In the genomic region with DNA sequence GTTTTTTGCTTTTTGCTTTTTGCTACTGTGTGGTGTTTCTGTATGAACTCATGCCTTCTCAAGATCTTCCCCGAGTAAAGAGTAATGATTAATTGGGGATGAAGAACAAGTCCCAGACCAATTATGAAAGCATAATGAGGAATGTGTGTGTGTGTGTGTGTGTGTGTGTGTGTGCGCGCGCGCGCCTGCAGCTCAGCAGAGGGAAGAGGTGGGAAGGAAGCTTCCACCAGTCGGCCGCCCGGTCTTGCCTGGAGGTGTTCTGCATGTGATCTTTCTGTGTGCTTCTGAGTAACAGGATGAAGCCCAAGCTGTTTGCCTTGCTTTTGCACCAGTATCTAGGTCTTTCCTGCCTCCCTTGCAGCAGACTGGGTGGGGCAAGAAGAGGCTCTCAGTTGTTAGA, we compare ENCODE assay signal across 18 mouse cellular contexts. TPM values are rescaled to one million over a fixed set of nuclear protein-coding genes. Genes with fewer than 3 reads are reported as not detected.
DNase-seq lines count a peak whose midpoint lies in the region; ATAC-seq and TF ChIP-seq lines count a peak whose summit lies in the region.
"Had no signal": no experiment of that assay in that cellular context is flagged by ENCODE, and none has a peak within 500 bp of the region (broad histone marks: within the 10 kb centered on the region; RNA-seq: fewer than 3 reads in every experiment).

No protein-coding gene starts in this region.

- no peak overlapping the region for H3K9ac ChIP-seq in hindbrain, postnatal 0 days (replicated peaks; ENCODE audit: low read length)
- no peak overlapping the region for H3K9ac ChIP-seq in kidney, embryonic 14.5 days (ENCODE audit: low read depth, low read length)
- H3K9ac ChIP-seq in ES-Bruce4 (ENCODE audit: low read depth, poor library complexity, severe bottlenecking), result no peak overlapping the region
- H3K9ac ChIP-seq: embryonic facial prominence, embryonic 15.5 days; heart, embryonic 12.5 days; hindbrain, embryonic 15.5 days had no signal

- no peaks in the 10 kb centered on the region for H3K9me3 ChIP-seq in hindbrain, postnatal 0 days (ENCODE audit: low read length)
- no peaks in the 10 kb centered on the region for H3K9me3 ChIP-seq in hindbrain, embryonic 10.5 days
- H3K9me3 ChIP-seq in kidney, embryonic 14.5 days (ENCODE audit: control insufficient read depth, low read length), result no peaks in the 10 kb centered on the region
- no peaks in the 10 kb centered on the region for H3K9me3 ChIP-seq in ES-Bruce4 (replicated peaks; ENCODE audit: control insufficient read depth, insufficient read depth, low read length, poor library complexity, severe bottlenecking)
- H3K9me3 ChIP-seq in embryonic facial prominence, embryonic 10.5 days, result no peaks in the 10 kb centered on the region
- H3K9me3 ChIP-seq: embryonic facial prominence, embryonic 15.5 days; forebrain, embryonic 10.5 days; heart, embryonic 12.5 days; hindbrain, embryonic 15.5 days had no signal

- no peak overlapping the region for H3K4me2 ChIP-seq in hindbrain, postnatal 0 days (ENCODE audit: low read depth, low read length)
- H3K4me2 ChIP-seq in kidney, embryonic 14.5 days (replicated peaks; ENCODE audit: low read depth, low read length), result no peak overlapping the region
- H3K4me2 ChIP-seq: embryonic facial prominence, embryonic 15.5 days; heart, embryonic 12.5 days; hindbrain, embryonic 15.5 days had no signal

- no peak for TF ChIP-seq POLR2A in ES-Bruce4 (IDR thresholded peaks at IDR 0.05; ENCODE audit: insufficient read depth, low read length)

- H3K27me3 ChIP-seq in hindbrain, postnatal 0 days (ENCODE audit: insufficient read depth, low read length), result no peaks in the 10 kb centered on the region
- H3K27me3 ChIP-seq in hindbrain, embryonic 10.5 days (ENCODE audit: insufficient read depth, poor library complexity, severe bottlenecking), result peaks cover 11% of the 10 kb centered on the region
- H3K27me3 ChIP-seq in kidney, embryonic 14.5 days (ENCODE audit: control insufficient read depth, insufficient read depth, low read length), result no peaks in the 10 kb centered on the region
- H3K27me3 ChIP-seq in ES-Bruce4 (ENCODE audit: control insufficient read depth, insufficient read depth, low read length, poor library complexity, severe bottlenecking), result no peaks in the 10 kb centered on the region
- peaks cover 80% of the 10 kb centered on the region for H3K27me3 ChIP-seq in embryonic facial prominence, embryonic 10.5 days (replicated peaks; ENCODE audit: low read depth, poor library complexity, severe bottlenecking)
- H3K27me3 ChIP-seq: heart, embryonic 12.5 days; hindbrain, embryonic 15.5 days had no signal

- peak; percentile 21 for DNase-seq in hindbrain, postnatal 0 days (ENCODE audit: low spot score)
- DNase-seq in hindbrain, embryonic 10.5 days (ENCODE audit: low spot score), result no peak
- DNase-seq in kidney, postnatal 14 days, result peak; percentile 55
- peak; percentile 30 for DNase-seq in embryonic facial prominence, embryonic 10.5 days (ENCODE audit: low spot score)
- no peak for DNase-seq in urinary bladder, postnatal 10 days (ENCODE audit: low spot score)
- DNase-seq: adrenal gland, adult 8-10 months; adrenal gland, postnatal 36 days; cerebellum, adult 2 months; cerebellum, postnatal 10 days; gastrocnemius, postnatal 14 days had no signal

- no peak overlapping the region for H3K27ac ChIP-seq in hindbrain, postnatal 0 days
- no peak overlapping the region for H3K27ac ChIP-seq in hindbrain, embryonic 10.5 days
- H3K27ac ChIP-seq in kidney, embryonic 14.5 days (ENCODE audit: low read depth, low read length), result no peak overlapping the region
- H3K27ac ChIP-seq in ES-Bruce4 (ENCODE audit: insufficient read depth, low read length), result no peak overlapping the region
- H3K27ac ChIP-seq in embryonic facial prominence, embryonic 10.5 days (replicated peaks), result no peak overlapping the region
- H3K27ac ChIP-seq: embryonic facial prominence, embryonic 15.5 days; forebrain, embryonic 10.5 days; hindbrain, embryonic 15.5 days had no signal

- H3K4me1 ChIP-seq in hindbrain, postnatal 0 days (ENCODE audit: insufficient read depth, low read length), result no peaks in the 10 kb centered on the region
- peaks cover 23% of the 10 kb centered on the region for H3K4me1 ChIP-seq in hindbrain, embryonic 10.5 days (replicated peaks)
- peaks cover under 1% of the 10 kb centered on the region; the same call in 1 of the 2 replicates for H3K4me1 ChIP-seq in kidney, embryonic 14.5 days (ENCODE audit: control insufficient read depth, insufficient read depth, low read length)
- peaks cover 2% of the 10 kb centered on the region for H3K4me1 ChIP-seq in ES-Bruce4 (ENCODE audit: control insufficient read depth, insufficient read depth, low read length)
- peaks cover 42% of the 10 kb centered on the region for H3K4me1 ChIP-seq in embryonic facial prominence, embryonic 10.5 days

- H3K36me3 ChIP-seq in hindbrain, postnatal 0 days (ENCODE audit: insufficient read depth, low read length), result no peaks in the 10 kb centered on the region
- no peaks in the 10 kb centered on the region for H3K36me3 ChIP-seq in hindbrain, embryonic 10.5 days
- no peaks in the 10 kb centered on the region for H3K36me3 ChIP-seq in kidney, embryonic 14.5 days (ENCODE audit: control insufficient read depth, insufficient read depth, low read length)
- 0 out of 2 replicates have a peak, but pooled peaks cover 4% of the 10 kb centered on the region for H3K36me3 ChIP-seq in ES-Bruce4 (ENCODE audit: control insufficient read depth, insufficient read depth, low read length, poor library complexity, severe bottlenecking)
- H3K36me3 ChIP-seq in embryonic facial prominence, embryonic 10.5 days (replicated peaks), result no peaks in the 10 kb centered on the region
- H3K36me3 ChIP-seq: embryonic facial prominence, embryonic 15.5 days; forebrain, embryonic 10.5 days; heart, embryonic 12.5 days; hindbrain, embryonic 15.5 days had no signal

- 0 out of 2 replicates have a peak, but pooled peaks have one; percentile 41 for ATAC-seq in hindbrain, postnatal 0 days
- ATAC-seq in kidney, embryonic 14.5 days (ENCODE audit: low FRiP score, low TSS enrichment), result no peak
- ATAC-seq: forebrain, embryonic 16.5 days had no signal

- no peak for TF ChIP-seq CTCF in hindbrain, postnatal 0 days (IDR thresholded peaks at IDR 0.05; ENCODE audit: low read depth)
- no peak for TF ChIP-seq CTCF in ES-Bruce4 (IDR thresholded peaks at IDR 0.05; ENCODE audit: low read depth, low read length)

- H3K4me3 ChIP-seq in hindbrain, postnatal 0 days (ENCODE audit: low read length), result no peak overlapping the region
- no peak overlapping the region for H3K4me3 ChIP-seq in hindbrain, embryonic 10.5 days
- no peak overlapping the region for H3K4me3 ChIP-seq in kidney, embryonic 14.5 days (ENCODE audit: low read length)
- no peak overlapping the region for H3K4me3 ChIP-seq in ES-Bruce4 (ENCODE audit: low read depth, low read length)
- H3K4me3 ChIP-seq in embryonic facial prominence, embryonic 10.5 days, result no peak overlapping the region
- H3K4me3 ChIP-seq: embryonic facial prominence, embryonic 15.5 days; erythroblast, embryonic 14.5 days; forebrain, embryonic 10.5 days; heart, embryonic 12.5 days; hindbrain, embryonic 15.5 days had no signal

- TF ChIP-seq EP300 in ES-Bruce4 (IDR thresholded peaks at IDR 0.05; ENCODE audit: insufficient read depth, low read depth, low read length), result 0 out of 2 replicates have a peak, but pooled peaks have one; percentile 51

- 78% methylated on average over 9 of the region's 9 CpGs for WGBS in hindbrain, postnatal 0 days
- 81% methylated on average over 9 of the region's 9 CpGs for WGBS in hindbrain, embryonic 10.5 days
- WGBS in kidney, embryonic 14.5 days, result 73% methylated on average over 9 of the region's 9 CpGs
- WGBS in embryonic facial prominence, embryonic 10.5 days, result 63% methylated on average over 9 of the region's 9 CpGs

RNA-seq across cellular contexts. Expression of a gene that starts 24.3 kb away (rescaled TPM):
- total RNA-seq in hindbrain, postnatal 0 days (2014; rRNA removed), result 11.1 and 12.0 TPM in 2 replicates
- polyA plus RNA-seq in hindbrain, postnatal 0 days (2015; fragmentation: Nextera tagmentation; extraction: Ambion mirVana), result 2.9 and 3.1 TPM in 2 replicates
- polyA plus RNA-seq in hindbrain, embryonic 10.5 days (2016; fragmentation: Nextera tagmentation; extraction: Ambion mirVana), result 3.3 and 3.9 TPM in 2 replicates
- 3.4 and 6.9 TPM in 2 replicates for polyA plus RNA-seq in kidney, embryonic 14.5 days (2014; fragmentation: Nextera tagmentation; extraction: Ambion mirVana)
- 55.5 and 57.5 TPM in 2 replicates for polyA plus RNA-seq in ES-Bruce4 (2011; ENCODE audit: insufficient read depth, insufficient read length, low read depth, missing spikeins)
- polyA plus RNA-seq in embryonic facial prominence, embryonic 10.5 days (2016; fragmentation: Nextera tagmentation; extraction: Ambion mirVana), result 2.1 and 2.9 TPM in 2 replicates
- polyA plus RNA-seq: erythroblast, embryonic 14.5 days had no signal

Comparison
In these comparisons a context has a peak if more than half of its experiments do, and no peak if none do; other contexts are left out.
1. DNase-seq: peak in hindbrain, postnatal 0 days (single experiment), kidney, postnatal 14 days (single experiment) and embryonic facial prominence, embryonic 10.5 days (single experiment); none in hindbrain, embryonic 10.5 days (single experiment) and urinary bladder, postnatal 10 days (single experiment).